Mouse (Mus musculus) neural tube, embryonic 10.5 days (tissue): ENCODE measurements around the gene 5330417H12Rik.

Experiments
- DNase-seq: peaks from one replicate; pipeline ENCODE4 v3.0.0-alpha.2; 2017; ENCODE audit warnings: low spot score; ENCODE audit errors: extremely low spot score

The 5330417H12Rik gene

GRCm38 (mm10) chr7:107625061-107625460 lies at the start of gene 5330417H12Rik:
5330417H12Rik (minus strand) TSS chr7:107625161.
- DNase-seq: no peak

- DNase-seq: no peak
These were observed 43.6 kb upstream of the 5330417H12Rik start for GRCm38 (mm10) chr7:107668514-107668913.

GRCm38 (mm10) chr7:107666262-107666902 lies 41.4 kb upstream of the 5330417H12Rik start:
- DNase-seq: peak; percentile 34

GRCm38 (mm10) chr7:107665586-107666261 lies 40.8 kb upstream of the 5330417H12Rik start:
- peak; percentile 49 for DNase-seq

- DNase-seq: peak; percentile 19
These were observed 40.2 kb upstream of the 5330417H12Rik start for GRCm38 (mm10) chr7:107665221-107665585.

- DNase-seq: peak; percentile 23
These were observed 39.4 kb upstream of the 5330417H12Rik start for GRCm38 (mm10) chr7:107664063-107665056.

GRCm38 (mm10) chr7:107663621-107664020 lies 38.7 kb upstream of the 5330417H12Rik start:
- no peak for DNase-seq

GRCm38 (mm10) chr7:107661843-107662281 lies 36.9 kb upstream of the 5330417H12Rik start:
- DNase-seq: peak; percentile 25

GRCm38 (mm10) chr7:107661189-107661842 lies 36.4 kb upstream of the 5330417H12Rik start:
- peak; percentile 82 for DNase-seq

GRCm38 (mm10) chr7:107659186-107659918 lies 34.4 kb upstream of the 5330417H12Rik start:
- no peak for DNase-seq

GRCm38 (mm10) chr7:107656451-107656850 lies 31.5 kb upstream of the 5330417H12Rik start:
- no peak for DNase-seq

- no peak for DNase-seq
These were observed 26.9 kb upstream of the 5330417H12Rik start for GRCm38 (mm10) chr7:107651821-107652220.

- DNase-seq: no peak
These were observed 25.0 kb upstream of the 5330417H12Rik start for GRCm38 (mm10) chr7:107649990-107650389.

GRCm38 (mm10) chr7:107648937-107649688 lies 24.2 kb upstream of the 5330417H12Rik start:
- DNase-seq: no peak

- no peak for DNase-seq
These were observed 20.0 kb upstream of the 5330417H12Rik start for GRCm38 (mm10) chr7:107644987-107645386.

GRCm38 (mm10) chr7:107642586-107643275 lies 17.8 kb upstream of the 5330417H12Rik start:
- DNase-seq: no peak

- no peak for DNase-seq
These were observed 13.1 kb upstream of the 5330417H12Rik start for GRCm38 (mm10) chr7:107638026-107638425.

GRCm38 (mm10) chr7:107637398-107637797 lies 12.4 kb upstream of the 5330417H12Rik start:
- DNase-seq: no peak

- no peak for DNase-seq
These were observed 8.2 kb upstream of the 5330417H12Rik start for GRCm38 (mm10) chr7:107633201-107633600.
